Mouse (Mus musculus): ENCODE data around the gene Tbxas1.

The Tbxas1 gene

DNA sequence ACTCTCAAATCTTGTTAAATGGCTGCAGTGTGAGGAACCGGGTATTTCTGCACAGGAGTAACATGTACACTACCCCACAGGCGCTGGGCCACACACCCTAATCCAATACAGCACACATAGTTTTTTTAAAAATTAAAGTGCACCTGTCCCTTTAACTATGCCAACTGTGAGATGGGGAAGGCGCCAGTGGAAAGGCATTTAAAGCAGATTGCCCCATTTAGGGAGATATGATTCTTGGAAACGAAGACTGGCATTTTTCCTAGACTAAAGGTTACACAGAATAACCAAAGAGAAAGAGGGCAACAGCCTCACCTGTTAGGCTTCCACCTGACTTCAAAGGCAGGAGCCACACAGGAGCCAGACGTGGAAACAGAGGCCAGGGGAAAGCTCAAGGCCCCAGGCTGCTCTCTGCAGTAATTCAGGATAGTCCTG lies 21.6 kb upstream of the Tbxas1 start:
- no peak for DNase-seq (ENCODE audit: low spot score in 2 of 2)

GRCm38 (mm10) chr6:38859819-38860218 lies 15.4 kb upstream of the Tbxas1 start:
- no peak for DNase-seq (ENCODE audit: low spot score in 2 of 2)

DNA sequence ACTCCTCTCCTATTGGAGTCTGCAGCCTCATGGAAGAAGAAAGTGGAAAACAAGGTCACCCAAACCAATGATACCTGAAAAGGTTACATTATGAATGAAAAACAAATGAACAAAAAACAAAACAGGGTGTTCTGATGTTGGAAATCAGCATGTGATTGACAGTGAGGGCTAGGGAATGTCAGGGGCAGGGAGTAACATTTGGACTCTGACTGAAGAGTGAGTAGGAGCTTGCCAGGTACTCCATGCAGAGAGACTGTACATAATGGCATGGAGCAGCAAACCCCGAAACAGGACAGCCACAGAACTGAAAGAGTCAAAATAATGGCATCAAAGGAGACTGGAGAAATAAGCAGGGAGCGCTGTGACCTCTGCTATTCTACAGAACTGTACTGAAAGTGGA lies 14.9 kb upstream of the Tbxas1 start:
- no peak for DNase-seq (ENCODE audit: low spot score in 2 of 2)

- no peak for DNase-seq (ENCODE audit: low spot score in 2 of 2)
Observed at GRCm38 (mm10) chr6:38863595-38863994, 11.6 kb upstream of the Tbxas1 start.

GRCm38 (mm10) chr6:38865805-38866204 lies 9.4 kb upstream of the Tbxas1 start:
- no peak for DNase-seq (ENCODE audit: low spot score in 2 of 2)

DNA sequence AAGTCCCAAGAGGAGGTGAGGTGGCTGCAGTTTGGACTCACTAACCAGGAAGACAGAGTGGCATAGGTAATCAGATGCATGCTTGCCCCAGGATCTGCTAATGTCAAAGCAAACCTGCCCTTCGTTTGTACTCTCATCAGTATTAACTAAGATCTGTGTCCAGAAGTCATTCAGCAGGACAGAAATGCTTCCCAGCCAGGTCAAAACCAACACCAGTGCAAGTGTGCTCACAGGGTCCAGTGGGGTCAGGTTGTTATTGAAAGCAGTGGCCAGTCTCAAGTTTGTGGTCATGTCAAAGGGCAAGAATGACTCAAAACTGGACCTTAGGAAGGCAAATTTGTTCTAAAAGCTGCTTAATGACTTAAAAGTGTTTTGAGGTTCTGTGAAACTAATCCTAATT lies 8.8 kb upstream of the Tbxas1 start:
- DNase-seq (ENCODE audit: low spot score in 2 of 2), result no peak

DNA sequence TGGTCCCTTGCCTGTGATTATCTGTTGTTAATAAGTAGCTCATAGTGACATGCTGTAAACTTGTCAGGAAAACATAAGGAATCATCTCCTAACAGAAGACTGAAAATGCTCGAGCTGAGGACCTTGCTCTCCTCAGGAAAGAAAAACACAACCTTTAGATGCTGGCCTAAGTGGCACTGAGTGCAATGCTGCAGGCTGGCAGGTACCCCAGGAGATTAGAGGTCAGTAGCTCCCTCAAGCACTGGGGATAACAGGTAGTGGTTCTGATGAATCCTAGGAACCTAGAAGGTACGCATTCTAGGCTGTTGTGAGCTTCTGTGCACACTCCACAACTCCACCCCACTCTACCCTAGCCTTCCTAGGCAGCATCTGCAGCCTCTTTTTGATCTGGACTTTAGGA lies 8.4 kb upstream of the Tbxas1 start:
- no peak for DNase-seq (ENCODE audit: low spot score in 2 of 2)

GRCm38 (mm10) chr6:38867291-38867690 lies 7.9 kb upstream of the Tbxas1 start:
- DNase-seq (ENCODE audit: low spot score in 2 of 2), result no peak

DNA sequence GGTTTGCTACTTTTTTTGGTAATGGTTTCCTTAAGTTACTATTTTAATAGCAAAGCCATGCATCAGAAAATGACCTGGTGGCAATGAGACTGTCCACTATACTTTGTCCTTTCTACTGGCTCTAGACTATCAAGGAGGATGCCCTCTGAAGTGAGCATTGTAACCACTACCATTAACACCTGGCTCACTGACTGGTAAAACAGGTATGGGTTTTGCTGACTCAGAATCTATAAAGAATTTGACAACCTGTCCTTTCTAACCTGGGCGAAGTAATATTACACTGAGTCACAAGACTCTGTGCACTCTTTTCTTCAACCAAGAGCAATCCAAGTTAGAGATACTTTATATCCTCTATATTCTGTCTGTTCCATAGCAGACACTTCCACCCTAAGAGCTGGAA lies 6.2 kb upstream of the Tbxas1 start:
- no peak for DNase-seq (ENCODE audit: low spot score in 2 of 2)

- no peak for DNase-seq (ENCODE audit: low spot score in 2 of 2)
Observed at GRCm38 (mm10) chr6:38870070-38870469, 5.1 kb upstream of the Tbxas1 start.

DNA sequence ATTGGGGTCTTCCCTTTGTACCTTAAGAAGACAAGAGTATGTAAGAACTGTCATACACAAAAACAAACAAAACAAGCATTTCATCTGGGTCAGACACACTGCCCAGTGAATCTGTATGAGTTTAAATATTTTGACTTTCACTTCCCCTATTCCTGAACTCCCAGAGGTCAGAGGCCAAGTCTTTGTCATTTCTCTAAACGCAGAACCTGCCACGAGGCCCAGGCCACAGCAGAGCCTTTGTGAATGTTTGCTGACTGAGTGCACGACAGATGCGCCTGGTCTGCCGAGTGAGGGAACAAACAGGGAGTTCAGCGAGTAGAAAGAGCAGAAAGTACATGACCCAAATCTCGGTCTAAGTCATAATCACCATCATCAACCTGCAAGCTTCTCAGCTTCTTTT lies 4.2 kb upstream of the Tbxas1 start:
- no peak for DNase-seq (ENCODE audit: low spot score in 2 of 2)

DNA sequence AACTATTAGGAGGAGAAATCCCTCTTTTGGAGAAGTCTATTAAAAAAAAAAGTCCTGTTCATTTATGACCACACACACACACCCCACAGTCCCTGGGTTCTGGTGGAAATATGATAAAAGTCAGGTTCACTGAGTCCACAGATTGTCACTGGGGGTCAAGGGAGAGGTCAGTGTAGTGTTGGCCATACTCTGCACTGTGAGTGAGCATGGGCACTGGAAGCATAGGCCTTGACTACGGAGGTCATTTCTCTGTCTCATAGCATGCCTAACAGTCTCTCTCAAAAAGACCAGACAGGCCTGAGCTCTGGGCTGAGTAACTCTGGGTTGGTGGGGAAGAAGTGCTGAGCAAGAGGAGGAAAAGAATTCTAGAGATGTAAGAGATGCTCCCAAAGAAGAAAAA lies 1.9 kb upstream of the Tbxas1 start:
- no peak for DNase-seq (ENCODE audit: low spot score in 2 of 2)

GRCm38 (mm10) chr6:38874035-38874434 lies 1.2 kb upstream of the Tbxas1 start:
- peak; percentile 35 to 43 for DNase-seq (ENCODE audit: low spot score in 2 of 2)

GRCm38 (mm10) chr6:38874565-38875257 lies 493 bp upstream of the Tbxas1 start:
- no peak for DNase-seq (ENCODE audit: low spot score in 2 of 2)

- DNase-seq (ENCODE audit: low spot score in 2 of 2), result peak; percentile 75 to 79
Observed at GRCm38 (mm10) chr6:38876071-38876911, 1.1 kb downstream of the Tbxas1 start, which contains the start of gene Hipk2. Gene Hipk2, minus strand, starts transcription at chr6:38876165.

DNA sequence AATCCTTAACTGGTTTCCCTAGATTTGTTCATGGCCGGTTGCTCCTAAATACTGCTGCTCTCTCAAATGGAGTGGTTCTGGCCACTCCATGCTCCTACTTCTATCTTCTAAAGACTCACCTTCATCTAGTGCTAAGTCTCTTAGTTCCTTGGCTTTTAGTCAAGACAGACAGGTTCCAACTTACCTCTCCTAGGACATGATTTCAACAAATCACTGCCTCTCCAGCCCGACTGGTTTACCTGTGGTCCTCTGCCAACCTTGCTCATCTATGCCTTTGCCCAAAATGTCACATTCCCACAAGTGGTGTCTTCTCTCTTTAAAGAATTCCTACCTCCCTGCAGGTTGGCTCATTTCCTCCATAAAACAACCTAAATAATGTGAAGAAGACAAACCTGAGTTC lies 2.5 kb downstream of the Tbxas1 start:
- no peak for DNase-seq (ENCODE audit: low spot score in 2 of 2)

- no peak for DNase-seq (ENCODE audit: low spot score in 2 of 2)
Observed at GRCm38 (mm10) chr6:38881468-38881867, 6.3 kb downstream of the Tbxas1 start.

- DNase-seq (ENCODE audit: low spot score in 2 of 2), result no peak
Observed at GRCm38 (mm10) chr6:38881975-38882374, 6.8 kb downstream of the Tbxas1 start.

DNA sequence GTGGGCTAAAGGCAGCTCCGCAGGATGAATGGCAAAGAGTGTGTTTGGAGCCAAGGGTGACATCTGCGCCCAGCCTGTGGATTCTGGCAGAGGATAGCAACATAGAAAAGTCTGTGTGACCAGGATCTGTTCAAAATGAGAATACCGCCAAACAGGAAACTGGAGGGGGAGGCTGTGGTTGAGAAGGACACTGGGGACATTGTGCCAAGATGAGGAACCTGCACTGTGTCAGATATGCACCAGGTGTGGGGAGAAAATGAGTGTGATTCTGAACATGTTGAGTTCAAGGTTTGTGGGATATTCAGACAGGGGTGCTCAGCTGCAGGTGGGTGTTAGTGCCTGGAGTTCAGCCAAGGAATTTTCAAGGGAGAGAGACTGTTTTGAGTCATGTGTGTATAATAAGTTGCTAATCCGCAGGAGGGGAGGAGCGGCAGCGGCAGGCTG lies 7.5 kb downstream of the Tbxas1 start:
- no peak for DNase-seq (ENCODE audit: low spot score in 2 of 2)

DNA sequence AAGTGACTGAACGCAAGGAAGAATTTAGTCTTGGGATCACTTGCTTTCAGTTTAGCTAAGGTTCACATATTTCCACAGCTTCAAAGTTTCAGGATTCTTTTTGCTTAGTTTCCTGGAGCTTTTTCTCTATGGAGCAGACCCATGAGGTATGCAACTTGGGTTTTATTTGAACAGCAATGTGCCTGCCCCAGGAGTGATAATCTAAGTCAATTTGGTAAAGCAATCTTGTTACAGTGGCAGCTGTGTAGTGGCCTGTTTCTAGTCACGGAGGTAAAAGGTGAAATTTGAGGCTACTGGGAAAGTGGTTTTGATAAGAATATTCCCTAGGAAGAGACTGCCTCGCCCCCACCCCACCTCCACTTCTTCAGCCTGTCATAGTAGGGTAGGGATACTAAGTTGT lies 9.3 kb downstream of the Tbxas1 start:
- DNase-seq (ENCODE audit: low spot score in 2 of 2), result no peak

DNA sequence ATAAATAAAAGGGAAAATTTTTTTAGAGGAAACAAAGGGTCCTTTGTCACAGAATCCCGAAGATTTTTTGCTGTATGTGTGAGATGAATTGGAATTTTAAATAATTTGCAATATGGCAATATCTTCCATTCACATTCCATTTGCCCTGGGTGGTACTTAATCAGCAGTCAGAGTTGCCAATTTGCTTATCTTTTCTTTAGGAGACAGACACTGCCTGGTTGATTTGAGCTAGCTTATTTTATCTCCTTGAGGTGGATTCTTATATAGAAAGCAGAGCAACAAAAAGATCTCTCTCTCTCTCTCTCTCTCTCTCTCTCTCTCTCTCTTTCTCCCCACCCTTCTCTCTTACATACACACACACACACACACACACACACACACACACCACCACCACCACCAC lies 9.9 kb downstream of the Tbxas1 start:
- DNase-seq (ENCODE audit: low spot score in 2 of 2), result no peak

GRCm38 (mm10) chr6:38887436-38887835 lies 12.2 kb downstream of the Tbxas1 start:
- no peak for DNase-seq (ENCODE audit: low spot score in 2 of 2)

- DNase-seq (ENCODE audit: low spot score in 2 of 2), result no peak
Observed at GRCm38 (mm10) chr6:38889156-38889555, 14.0 kb downstream of the Tbxas1 start.

All from urinary bladder, postnatal 36 days (tissue).